Mouse (Mus musculus): ENCODE data around the gene Gm16440.
"Not testable (repeated sequence)": the region's sequence is repeated elsewhere in the genome, so short reads cannot be mapped to it uniquely, and the experiment has no call there.

- TF ChIP-seq CTCF (IDR thresholded peaks at IDR 0.05; ENCODE audit: borderline replicate concordance, insufficient read depth, low read depth, low read length); POLR2A (IDR thresholded peaks at IDR 0.05; ENCODE audit: borderline replicate concordance, insufficient read depth, low read length): not testable (repeated sequence)
Observed at GRCm38 (mm10) chr14:6390219-6390618, at the start of gene Gm16440.
